Mouse (Mus musculus) ES-E14 (cell line): ENCODE results near the gene Emp1.

Source experiments
- CHD2 ChIP-seq: IDR thresholded peaks from 2 replicates; pipeline ENCODE4 v1.6.1; 2014; ENCODE audit warnings: mild to moderate bottlenecking, low read depth, low read length, inconsistent platforms
- HCFC1 ChIP-seq: IDR thresholded peaks from 2 replicates; pipeline ENCODE4 v1.6.1; 2012; ENCODE audit warnings: low read length, inconsistent platforms, borderline replicate concordance; ENCODE audit not compliant: insufficient read depth
- MAFK ChIP-seq: IDR thresholded peaks from 2 replicates; pipeline ENCODE4 v1.6.1; 2014; ENCODE audit warnings: mild to moderate bottlenecking, low read depth, low read length, inconsistent platforms; ENCODE audit not compliant: insufficient read depth
- ZC3H11A ChIP-seq: IDR thresholded peaks from 2 replicates; pipeline ENCODE4 v1.6.1; 2012; ENCODE audit warnings: low read depth, mild to moderate bottlenecking, inconsistent platforms, low read length, borderline replicate concordance
- ZNF384 ChIP-seq: IDR thresholded peaks from 2 replicates; pipeline ENCODE4 v1.6.1; 2012; ENCODE audit warnings: low read depth, low read length, inconsistent platforms

GRCm38 (mm10) chr6:135430441-135430970 is 68.2 kb downstream of the Emp1 start:
- no peak for TF ChIP-seq HCFC1
- no peak for TF ChIP-seq ZNF384
- no peak for TF ChIP-seq MAFK
- TF ChIP-seq CHD2: no peak
- TF ChIP-seq ZC3H11A: no peak
